Mouse (Mus musculus) E14TG2a.4 (cell line): ENCODE measurements around the gene Utrn.

Experiments
- CTCF ChIP-seq: conservative IDR thresholded peaks from 2 replicates; pipeline ENCODE4 v1.5.1; 2014; ENCODE audit warnings: low read length
- NANOG ChIP-seq: IDR thresholded peaks from 2 replicates; pipeline ENCODE4 v1.6.1; 2014; ENCODE audit warnings: borderline replicate concordance, low read length, mixed read lengths
- POU5F1 ChIP-seq: IDR thresholded peaks from 2 replicates; pipeline ENCODE4 v1.6.1; 2014; ENCODE audit warnings: low read length, borderline replicate concordance

- TF ChIP-seq CTCF (no peak), POU5F1 (no peak), NANOG (no peak)
Observed at GRCm38 (mm10) chr10:12500489-12500888, 368.7 kb downstream of the Utrn start.
